Mouse (Mus musculus) neural tube, embryonic 10.5 days (tissue): Measurements from ENCODE around the gene Uqcrfs1.
A peak's percentile ranks its signal among the peaks of the same experiment; 100 is the strongest.

Source experiments
- DNase-seq: peaks from one replicate; pipeline ENCODE4 v3.0.0-alpha.2; 2017; ENCODE audit warnings: low spot score; ENCODE audit errors: extremely low spot score

Uqcrfs1 gene

DNA sequence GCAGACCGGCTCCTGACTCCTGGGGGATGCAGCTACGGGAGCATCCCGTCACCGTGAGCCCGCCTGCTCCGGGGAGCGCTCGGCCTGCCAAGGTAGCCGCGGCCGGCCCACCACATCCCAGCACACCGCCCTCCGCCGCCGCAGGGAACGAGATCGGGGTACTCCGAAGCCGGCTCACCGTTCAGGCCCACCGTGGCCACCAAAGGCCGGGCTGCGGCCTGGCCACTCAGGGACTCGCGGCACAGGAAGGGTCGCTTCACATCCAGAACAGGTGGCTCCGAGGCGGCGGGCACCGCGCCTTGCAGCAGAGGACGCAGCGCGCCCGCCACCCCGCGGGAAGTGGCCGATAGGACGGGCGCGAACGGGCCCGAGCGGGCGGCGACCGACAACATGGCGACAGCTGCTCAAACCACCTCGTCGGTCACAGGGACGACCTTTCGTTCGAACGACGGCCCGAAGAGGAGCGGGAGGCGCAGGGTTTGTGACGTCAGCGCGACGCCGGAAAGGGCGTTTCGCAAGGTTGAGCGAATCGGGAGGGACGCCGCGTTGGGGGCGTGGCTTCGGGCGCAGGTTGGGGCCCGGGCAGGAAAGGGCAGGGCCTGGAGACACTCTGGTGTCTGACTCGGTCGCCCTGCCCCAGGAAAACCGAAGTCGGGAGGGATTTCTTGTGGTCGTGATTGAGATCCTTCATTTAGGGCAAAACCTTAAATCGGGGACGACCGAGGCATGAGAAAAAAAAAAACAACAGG lies at the start of gene Uqcrfs1:
Gene Uqcrfs1 (minus strand): TSS at position 507 of the 749 bp plus-strand sequence.
- DNase-seq: peak; percentile 97

DNA sequence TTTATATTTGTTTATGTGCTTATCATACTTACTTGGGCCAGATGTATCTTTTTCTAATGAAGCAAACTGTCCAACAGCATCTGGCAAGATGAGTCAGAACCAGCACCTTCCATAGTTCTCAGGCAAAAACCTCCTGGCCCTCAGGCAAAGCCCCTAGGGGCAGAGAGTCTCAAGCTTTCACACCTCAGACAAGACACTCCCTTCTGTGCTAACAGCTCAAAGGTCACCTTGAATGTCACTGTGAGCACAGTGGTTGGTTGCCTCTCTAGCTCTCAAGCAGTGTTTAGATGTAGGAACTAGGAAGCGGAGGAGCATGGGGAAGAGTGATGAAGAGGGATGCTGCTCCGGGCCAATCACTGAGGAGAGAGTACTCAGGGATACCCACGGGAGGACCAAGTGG lies 40.6 kb upstream of the Uqcrfs1 start:
- DNase-seq: no peak

- no peak for DNase-seq
These were observed 37.4 kb upstream of the Uqcrfs1 start for GRCm38 (mm10) chr13:30582541-30582940.

- DNase-seq: no peak
These were observed 33.6 kb upstream of the Uqcrfs1 start for GRCm38 (mm10) chr13:30578806-30579205.

GRCm38 (mm10) chr13:30576819-30577218 lies 31.7 kb upstream of the Uqcrfs1 start:
- no peak for DNase-seq

DNA sequence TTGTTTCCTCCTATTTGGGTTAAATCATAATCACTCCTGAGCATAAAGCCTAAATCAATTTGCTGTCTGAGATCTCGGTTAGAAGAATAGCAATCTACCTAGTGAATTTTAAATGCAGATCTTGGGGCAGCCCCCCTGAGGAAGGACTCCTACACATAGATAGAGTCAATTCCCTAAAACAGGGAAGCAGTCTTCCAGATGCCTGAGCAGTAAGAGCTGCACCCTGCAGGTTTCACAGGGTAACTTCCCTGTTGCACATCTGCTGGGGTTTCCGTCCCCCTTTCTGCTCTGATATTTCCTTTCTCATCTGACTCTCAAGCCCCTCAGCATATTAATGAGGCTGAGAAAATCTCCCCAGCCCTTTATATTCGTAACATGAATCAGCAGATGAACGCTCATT lies 27.8 kb upstream of the Uqcrfs1 start:
- DNase-seq: no peak

- DNase-seq: no peak
These were observed 25.0 kb upstream of the Uqcrfs1 start for GRCm38 (mm10) chr13:30570182-30570581.

GRCm38 (mm10) chr13:30567571-30567970 lies 22.4 kb upstream of the Uqcrfs1 start:
- DNase-seq: no peak

- no peak for DNase-seq
These were observed 21.6 kb upstream of the Uqcrfs1 start for GRCm38 (mm10) chr13:30566767-30567166.

- no peak for DNase-seq
These were observed 15.4 kb upstream of the Uqcrfs1 start for GRCm38 (mm10) chr13:30560603-30561002.

DNA sequence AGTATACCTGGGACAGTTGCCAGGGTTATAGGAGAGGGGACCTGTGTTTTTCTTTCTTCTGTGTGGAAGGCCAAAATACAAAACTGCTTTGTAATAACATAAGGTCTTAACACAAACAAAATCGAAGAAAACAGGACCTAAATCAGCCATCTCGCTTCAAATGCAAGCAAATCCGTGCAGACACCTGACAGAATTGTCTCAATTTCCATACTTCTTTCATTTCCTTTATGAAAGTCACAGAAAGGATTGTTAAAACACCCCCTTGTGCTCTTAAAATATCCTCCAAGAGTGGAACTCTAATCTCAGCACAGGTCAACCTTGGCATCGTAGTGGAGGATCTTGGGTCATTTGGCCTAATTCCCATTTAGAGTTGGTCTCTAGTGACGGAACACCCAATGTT lies 14.9 kb upstream of the Uqcrfs1 start:
- DNase-seq: no peak

- DNase-seq: no peak
These were observed 12.6 kb upstream of the Uqcrfs1 start for GRCm38 (mm10) chr13:30557751-30558150.

DNA sequence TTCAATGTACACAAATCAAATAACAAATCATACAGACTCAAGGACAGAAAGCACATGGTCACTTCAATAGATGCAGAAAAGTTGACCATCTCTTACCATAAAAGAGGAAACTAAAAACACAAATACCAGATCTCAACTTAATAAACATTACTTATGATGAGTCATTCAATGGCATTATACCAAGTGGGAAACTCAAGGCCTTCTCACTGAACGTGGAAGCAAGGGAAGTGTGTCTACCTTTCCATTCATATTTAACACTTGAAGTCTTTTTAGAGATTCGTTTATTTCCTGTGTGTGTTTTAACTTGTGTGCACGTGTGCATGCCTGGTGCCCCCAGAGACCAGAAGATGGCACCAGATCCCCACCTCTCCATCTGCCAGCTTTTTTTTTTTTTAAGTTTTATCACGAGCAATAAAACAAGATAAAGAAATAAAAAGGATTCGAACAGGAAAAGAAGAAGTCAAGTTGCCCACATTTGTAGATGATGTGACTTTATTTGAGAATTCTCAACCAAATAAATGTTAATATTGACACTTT lies 8.0 kb upstream of the Uqcrfs1 start:
- DNase-seq: no peak

- DNase-seq: no peak
These were observed 4.2 kb upstream of the Uqcrfs1 start for GRCm38 (mm10) chr13:30549339-30549738.

GRCm38 (mm10) chr13:30548835-30549234 lies 3.7 kb upstream of the Uqcrfs1 start:
- DNase-seq: peak; percentile 88

DNA sequence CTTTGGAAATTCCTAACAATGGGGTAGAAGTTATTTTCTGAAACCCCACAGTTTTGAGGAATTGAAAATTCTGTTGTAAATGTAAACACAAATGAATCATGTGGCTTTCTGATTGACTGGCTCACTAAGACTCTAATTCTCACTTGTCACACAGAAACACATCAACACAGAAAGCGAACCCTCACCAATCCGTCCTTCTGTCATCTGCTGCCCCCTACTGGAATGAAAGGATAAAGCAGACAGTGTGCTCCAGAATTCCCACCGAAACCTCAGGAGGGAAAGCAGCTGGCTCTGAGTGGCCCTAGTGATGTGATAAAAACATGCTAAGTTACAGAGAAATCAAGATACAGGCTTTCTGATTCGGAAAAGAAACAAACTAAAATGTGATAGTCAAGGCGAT lies 14.4 kb downstream of the Uqcrfs1 start:
- DNase-seq: peak; percentile 53

- DNase-seq: no peak
These were observed 20.2 kb downstream of the Uqcrfs1 start for GRCm38 (mm10) chr13:30524961-30525360.

DNA sequence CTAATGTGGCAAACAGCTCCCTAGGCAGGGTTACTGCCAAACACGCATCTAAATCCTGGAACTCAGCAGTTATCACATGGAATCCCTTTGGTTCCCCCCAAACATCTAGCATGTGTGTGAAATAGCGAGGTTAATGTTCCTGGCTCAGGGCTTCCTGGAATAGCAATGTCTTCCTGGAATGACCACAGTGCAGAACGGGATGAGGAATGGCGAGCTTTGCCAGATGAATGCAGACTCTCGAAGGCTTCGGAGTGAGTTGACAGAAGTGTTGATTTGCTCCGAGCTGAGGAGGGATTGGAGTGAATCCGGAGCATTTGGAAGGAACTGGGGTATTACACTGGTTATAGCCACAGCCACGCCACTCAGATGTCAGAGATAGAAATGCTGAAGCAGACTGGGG lies 21.2 kb downstream of the Uqcrfs1 start:
- DNase-seq: no peak

GRCm38 (mm10) chr13:30523246-30523891 lies 21.8 kb downstream of the Uqcrfs1 start:
- DNase-seq: no peak

- DNase-seq: no peak
These were observed 23.8 kb downstream of the Uqcrfs1 start for GRCm38 (mm10) chr13:30521282-30521902.

GRCm38 (mm10) chr13:30518191-30518590 lies 27.0 kb downstream of the Uqcrfs1 start:
- DNase-seq: no peak

DNA sequence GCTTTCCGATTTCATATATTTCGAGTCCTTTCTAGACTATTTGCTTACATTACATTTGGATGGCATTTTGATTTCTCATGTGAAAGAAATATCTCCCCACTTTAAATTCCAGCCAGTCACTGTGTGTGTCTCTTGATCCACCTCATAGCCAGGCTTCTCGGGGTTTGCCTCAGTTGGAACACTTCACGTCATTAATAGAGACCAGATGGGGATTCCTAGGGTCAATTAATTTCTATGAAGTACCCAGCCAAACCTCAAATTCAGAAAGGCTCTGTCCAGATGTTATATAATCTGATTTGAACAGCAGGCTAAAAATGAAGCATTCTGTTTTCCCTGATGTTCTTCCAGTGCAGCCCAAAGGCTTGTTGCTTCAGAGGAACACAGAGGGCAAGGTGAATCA lies 37.5 kb downstream of the Uqcrfs1 start:
- DNase-seq: no peak
